Mouse (Mus musculus): ENCODE results near the gene Maml2. TPM values are rescaled to one million over a fixed set of nuclear protein-coding genes. Genes with fewer than 3 reads are reported as not detected.

The Maml2 gene
- polyA plus RNA-seq, 1 experiment from 2014 or later: 5.0 TPM

- no peaks in the 10 kb centered on the region for H3K9me3 ChIP-seq (ENCODE audit: control insufficient read depth, low read length)
- H3K27ac ChIP-seq (ENCODE audit: low read length): peak overlapping the region; percentile 39; the same call in 1 of the 2 replicates
- H3K4me2 ChIP-seq (ENCODE audit: low read depth, low read length): no peak overlapping the region
- H3K36me3 ChIP-seq (ENCODE audit: control insufficient read depth, insufficient read depth, low read length): no peaks in the 10 kb centered on the region
- no peaks in the 10 kb centered on the region for H3K27me3 ChIP-seq (replicated peaks; ENCODE audit: control insufficient read depth, insufficient read depth, low read length)
- no peak overlapping the region for H3K4me3 ChIP-seq (ENCODE audit: low read length)
- no peaks in the 10 kb centered on the region for H3K4me1 ChIP-seq (ENCODE audit: control insufficient read depth, insufficient read depth, low read length)
- H3K9ac ChIP-seq (ENCODE audit: low read depth, low read length): no peak overlapping the region
- no peak for ATAC-seq
- 79% methylated on average over 2 of the region's 2 CpGs for whole genome bisulfite sequencing
Observed at GRCm38 (mm10) chr9:13673304-13673703, 375.5 kb downstream of the Maml2 start.

- WGBS: 97% methylated on average over 2 of the region's 2 CpGs
- no peak overlapping the region for H3K9ac ChIP-seq (ENCODE audit: low read depth, low read length)
- no peak overlapping the region for H3K4me3 ChIP-seq (ENCODE audit: low read length)
- no peak overlapping the region for H3K4me2 ChIP-seq (ENCODE audit: low read depth, low read length)
- H3K27me3 ChIP-seq (replicated peaks; ENCODE audit: control insufficient read depth, insufficient read depth, low read length): no peaks in the 10 kb centered on the region
- ATAC-seq: no peak
- no peak overlapping the region for H3K27ac ChIP-seq (ENCODE audit: low read length)
- H3K9me3 ChIP-seq (ENCODE audit: control insufficient read depth, low read length): no peaks in the 10 kb centered on the region
- no peaks in the 10 kb centered on the region for H3K36me3 ChIP-seq (ENCODE audit: control insufficient read depth, insufficient read depth, low read length)
- H3K4me1 ChIP-seq (ENCODE audit: control insufficient read depth, insufficient read depth, low read length): peaks cover 8% of the 10 kb centered on the region; the same call in 1 of the 2 replicates
Observed at GRCm38 (mm10) chr9:13678026-13678425, 380.3 kb downstream of the Maml2 start.

- H3K4me3 ChIP-seq (ENCODE audit: low read length): no peak overlapping the region
- no peaks in the 10 kb centered on the region for H3K36me3 ChIP-seq (ENCODE audit: control insufficient read depth, insufficient read depth, low read length)
- peaks cover 8% of the 10 kb centered on the region; the same call in 1 of the 2 replicates for H3K4me1 ChIP-seq (ENCODE audit: control insufficient read depth, insufficient read depth, low read length)
- 96% methylated on average over 2 of the region's 2 CpGs for whole genome bisulfite sequencing
- ATAC-seq: no peak
- no peaks in the 10 kb centered on the region for H3K9me3 ChIP-seq (ENCODE audit: control insufficient read depth, low read length)
- H3K9ac ChIP-seq (ENCODE audit: low read depth, low read length): no peak overlapping the region
- no peak overlapping the region for H3K27ac ChIP-seq (ENCODE audit: low read length)
- no peaks in the 10 kb centered on the region for H3K27me3 ChIP-seq (replicated peaks; ENCODE audit: control insufficient read depth, insufficient read depth, low read length)
- no peak overlapping the region for H3K4me2 ChIP-seq (ENCODE audit: low read depth, low read length)
Observed at GRCm38 (mm10) chr9:13679696-13680095, 381.9 kb downstream of the Maml2 start.

- Histone ChIP-seq H3K4me2 (ENCODE audit: low read depth, low read length) (peak overlapping the region; percentile 9; the same call in 1 of the 2 replicates), H3K9ac (ENCODE audit: low read depth, low read length) (peak overlapping the region; percentile 40; the same call in 1 of the 2 replicates), H3K36me3 (ENCODE audit: control insufficient read depth, insufficient read depth, low read length) (no peaks in the 10 kb centered on the region), H3K9me3 (ENCODE audit: control insufficient read depth, low read length) (no peaks in the 10 kb centered on the region), H3K27me3 (replicated peaks; ENCODE audit: control insufficient read depth, insufficient read depth, low read length) (no peaks in the 10 kb centered on the region), H3K27ac (ENCODE audit: low read length) (peak overlapping the region; percentile 70), H3K4me3 (ENCODE audit: low read length) (no peak overlapping the region), H3K4me1 (ENCODE audit: control insufficient read depth, insufficient read depth, low read length) (peaks cover 8% of the 10 kb centered on the region; the same call in 1 of the 2 replicates)
- no peak; the same call in none of the 2 replicates for ATAC-seq
- 72% methylated on average over 8 of the region's 8 CpGs for WGBS
Observed at GRCm38 (mm10) chr9:13681147-13681546, 383.4 kb downstream of the Maml2 start.

- H3K27ac ChIP-seq (ENCODE audit: low read length): peak overlapping the region; percentile 70
- peak; percentile 99 for ATAC-seq
- H3K4me2 ChIP-seq (ENCODE audit: low read depth, low read length): peak overlapping the region; percentile 9; the same call in 1 of the 2 replicates
- WGBS: 9% methylated on average over 8 of the region's 8 CpGs
- no peaks in the 10 kb centered on the region for H3K27me3 ChIP-seq (replicated peaks; ENCODE audit: control insufficient read depth, insufficient read depth, low read length)
- H3K4me1 ChIP-seq (ENCODE audit: control insufficient read depth, insufficient read depth, low read length): peaks cover 8% of the 10 kb centered on the region; the same call in 1 of the 2 replicates
- peak overlapping the region; percentile 40; the same call in 1 of the 2 replicates for H3K9ac ChIP-seq (ENCODE audit: low read depth, low read length)
- H3K4me3 ChIP-seq (ENCODE audit: low read length): no peak overlapping the region
- H3K9me3 ChIP-seq (ENCODE audit: control insufficient read depth, low read length): no peaks in the 10 kb centered on the region
- no peaks in the 10 kb centered on the region for H3K36me3 ChIP-seq (ENCODE audit: control insufficient read depth, insufficient read depth, low read length)
Observed at GRCm38 (mm10) chr9:13681581-13682038, 383.9 kb downstream of the Maml2 start.

GRCm38 (mm10) chr9:13684327-13684934, 386.7 kb downstream of the Maml2 start:
- Histone ChIP-seq H3K36me3 (ENCODE audit: control insufficient read depth, insufficient read depth, low read length) (no peaks in the 10 kb centered on the region), H3K4me1 (ENCODE audit: control insufficient read depth, insufficient read depth, low read length) (peaks cover 8% of the 10 kb centered on the region; the same call in 1 of the 2 replicates), H3K4me2 (ENCODE audit: low read depth, low read length) (no peak overlapping the region), H3K9me3 (ENCODE audit: control insufficient read depth, low read length) (no peaks in the 10 kb centered on the region), H3K27me3 (replicated peaks; ENCODE audit: control insufficient read depth, insufficient read depth, low read length) (no peaks in the 10 kb centered on the region), H3K27ac (ENCODE audit: low read length) (peak overlapping the region; percentile 33; the same call in 1 of the 2 replicates), H3K4me3 (ENCODE audit: low read length) (no peak overlapping the region), H3K9ac (ENCODE audit: low read depth, low read length) (no peak overlapping the region)
- no peak for ATAC-seq
- 72% methylated on average over 6 of the region's 6 CpGs for WGBS

- H3K27ac ChIP-seq (ENCODE audit: low read length): no peak overlapping the region
- H3K4me3 ChIP-seq (ENCODE audit: low read length): no peak overlapping the region
- H3K9ac ChIP-seq (ENCODE audit: low read depth, low read length): no peak overlapping the region
- no peak overlapping the region for H3K4me2 ChIP-seq (ENCODE audit: low read depth, low read length)
- WGBS: 81% methylated on average over 19 of the region's 19 CpGs
- no peaks in the 10 kb centered on the region for H3K27me3 ChIP-seq (replicated peaks; ENCODE audit: control insufficient read depth, insufficient read depth, low read length)
- H3K9me3 ChIP-seq (ENCODE audit: control insufficient read depth, low read length): no peaks in the 10 kb centered on the region
- no peaks in the 10 kb centered on the region for H3K36me3 ChIP-seq (ENCODE audit: control insufficient read depth, insufficient read depth, low read length)
- no peaks in the 10 kb centered on the region for H3K4me1 ChIP-seq (ENCODE audit: control insufficient read depth, insufficient read depth, low read length)
- ATAC-seq: no peak
Observed at GRCm38 (mm10) chr9:13686977-13687659, 389.4 kb downstream of the Maml2 start.

- Histone ChIP-seq H3K27me3 (replicated peaks; ENCODE audit: control insufficient read depth, insufficient read depth, low read length) (no peaks in the 10 kb centered on the region), H3K4me2 (ENCODE audit: low read depth, low read length) (no peak overlapping the region), H3K9ac (ENCODE audit: low read depth, low read length) (no peak overlapping the region), H3K9me3 (ENCODE audit: control insufficient read depth, low read length) (no peaks in the 10 kb centered on the region), H3K4me3 (ENCODE audit: low read length) (no peak overlapping the region), H3K36me3 (ENCODE audit: control insufficient read depth, insufficient read depth, low read length) (no peaks in the 10 kb centered on the region), H3K27ac (ENCODE audit: low read length) (no peak overlapping the region), H3K4me1 (ENCODE audit: control insufficient read depth, insufficient read depth, low read length) (no peaks in the 10 kb centered on the region)
- WGBS: 67% methylated on average over 9 of the region's 9 CpGs
- peak; percentile 18; the same call in 1 of the 2 replicates for ATAC-seq
Observed at GRCm38 (mm10) chr9:13688997-13689396, 391.2 kb downstream of the Maml2 start.

GRCm38 (mm10) chr9:13690321-13690720, 392.6 kb downstream of the Maml2 start:
- Histone ChIP-seq H3K4me2 (ENCODE audit: low read depth, low read length) (no peak overlapping the region), H3K4me3 (ENCODE audit: low read length) (no peak overlapping the region), H3K27ac (ENCODE audit: low read length) (no peak overlapping the region), H3K27me3 (replicated peaks; ENCODE audit: control insufficient read depth, insufficient read depth, low read length) (no peaks in the 10 kb centered on the region), H3K9me3 (ENCODE audit: control insufficient read depth, low read length) (no peaks in the 10 kb centered on the region), H3K4me1 (ENCODE audit: control insufficient read depth, insufficient read depth, low read length) (no peaks in the 10 kb centered on the region), H3K9ac (ENCODE audit: low read depth, low read length) (no peak overlapping the region), H3K36me3 (ENCODE audit: control insufficient read depth, insufficient read depth, low read length) (no peaks in the 10 kb centered on the region)
- no peak for ATAC-seq
- WGBS: 43% methylated on average over 8 of the region's 8 CpGs

Measured in intestine, embryonic 16.5 days (tissue).